Mouse (Mus musculus) midbrain, embryonic 12.5 days (tissue): ENCODE measurements at regions not wholly inside any gene's neighbourhood (a gene's known extent, or its start where the extent isn't known, plus 50 kb on each side); places are given as distances from the start of the nearest gene placed in this dataset.

Source experiments
- ATAC-seq: fragments of 200-750 bp; cut with Nextera tagmentation; 2 replicates; pipeline ENCODE4 v1.8.0; 2017; ENCODE audit warnings: low read depth, moderate TSS enrichment, moderate library complexity; ENCODE audit not compliant: low FRiP score
- H3K27ac ChIP-seq: fragments of 300-500 bp; sonication (generic); replicated peaks from 2 replicates; pipeline ENCODE4 v1.5.1; 2016; ENCODE audit warnings: mild to moderate bottlenecking
- H3K27me3 ChIP-seq: fragments of 300-500 bp; sonication (generic); 2 replicates; pipeline ENCODE4 v1.6.1; 2016; ENCODE audit warnings: mild to moderate bottlenecking
- H3K36me3 ChIP-seq: fragments of 300-500 bp; sonication (generic); 2 replicates; pipeline ENCODE4 v1.6.1; 2016
- H3K4me1 ChIP-seq: fragments of 300-500 bp; sonication (generic); 2 replicates; pipeline ENCODE4 v1.6.1; 2016
- H3K4me2 ChIP-seq: fragments of 300-500 bp; sonication (generic); replicated peaks from 2 replicates; pipeline ENCODE4 v1.6.1; 2016; ENCODE audit warnings: mild to moderate bottlenecking, moderate library complexity
- H3K4me3 ChIP-seq: fragments of 300-500 bp; sonication (generic); 2 replicates; pipeline ENCODE4 v1.5.1; 2016; ENCODE audit warnings: mild to moderate bottlenecking
- H3K9ac ChIP-seq: fragments of 300-500 bp; sonication (generic); replicated peaks from 2 replicates; pipeline ENCODE4 v1.6.1; 2016; ENCODE audit warnings: mild to moderate bottlenecking, moderate library complexity
- H3K9me3 ChIP-seq: fragments of 300-500 bp; sonication (generic); 2 replicates; pipeline ENCODE4 v1.6.1; 2016; ENCODE audit warnings: mild to moderate bottlenecking
- WGBS: fragments of 180-500 bp; shearing (Covaris S2); methylation state at CpG from one replicate; pipeline ENCODE4 v1.1.7; 2016; 5-methylcytosine and 5-hydroxymethylcytosine counted together

GRCm38 (mm10) chr1:124635246-124635768 is 589.9 kb upstream of the Dpp10 start:
- peak; percentile 69; the same call in 1 of the 2 replicates for ATAC-seq
- Histone ChIP-seq H3K4me2 (no peak overlapping the region), H3K4me1 (no peaks in the 10 kb centered on the region), H3K36me3 (no peaks in the 10 kb centered on the region), H3K9ac (no peak overlapping the region), H3K4me3 (no peak overlapping the region), H3K27me3 (no peaks in the 10 kb centered on the region), H3K27ac (no peak overlapping the region), H3K9me3 (no peaks in the 10 kb centered on the region)

- Histone ChIP-seq H3K4me3 (no peak overlapping the region), H3K27me3 (no peaks in the 10 kb centered on the region), H3K27ac (no peak overlapping the region), H3K9me3 (no peaks in the 10 kb centered on the region), H3K9ac (no peak overlapping the region), H3K36me3 (no peaks in the 10 kb centered on the region), H3K4me1 (no peaks in the 10 kb centered on the region), H3K4me2 (no peak overlapping the region)
- ATAC-seq = no peak
Measured at GRCm38 (mm10) chr1:124630084-124630483, 584.7 kb upstream of the Dpp10 start.

- Histone ChIP-seq H3K27ac (no peak overlapping the region), H3K4me2 (no peak overlapping the region), H3K27me3 (no peaks in the 10 kb centered on the region), H3K36me3 (no peaks in the 10 kb centered on the region), H3K4me3 (no peak overlapping the region), H3K4me1 (no peaks in the 10 kb centered on the region), H3K9me3 (no peaks in the 10 kb centered on the region), H3K9ac (no peak overlapping the region)
- ATAC-seq = no peak
- 89% methylated on average over 1 of the region's 1 CpGs for WGBS
Measured at GRCm38 (mm10) chr1:124584620-124585019, 539.3 kb upstream of the Dpp10 start.
